Mouse (Mus musculus) spleen, adult 12 weeks (tissue): ENCODE results near the gene Oprm1.
"Not testable (repeated sequence)": the region's sequence is repeated elsewhere in the genome, so short reads cannot be mapped to it uniquely, and the experiment has no call there.

Experiments used
- DNase-seq: peaks from one replicate; pipeline ENCODE4 v3.0.0; 2022; ENCODE audit warnings: low spot score

The Oprm1 gene

DNA sequence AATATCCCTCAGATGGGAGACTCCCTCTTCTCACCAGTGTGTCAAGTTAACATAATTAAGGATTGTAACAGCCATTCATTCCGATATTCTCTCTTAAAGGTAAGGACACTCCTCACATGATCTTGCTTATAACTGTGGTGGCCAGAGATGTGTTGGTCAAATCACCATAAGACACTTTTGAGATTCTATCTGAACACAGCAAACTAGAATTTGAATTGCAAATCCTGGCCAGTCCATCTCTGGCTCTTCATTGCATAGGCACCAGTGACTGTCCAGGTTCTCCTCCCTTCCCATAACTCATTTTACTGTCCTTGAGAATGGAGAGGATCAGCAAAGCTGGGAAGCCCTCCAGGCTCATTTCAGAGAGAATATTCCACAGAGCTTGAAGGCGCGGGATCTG is at the start of gene Oprm1:
Gene Oprm1 (plus strand): TSS at position 301 of the 400 bp plus-strand sequence.
- DNase-seq = no peak

DNA sequence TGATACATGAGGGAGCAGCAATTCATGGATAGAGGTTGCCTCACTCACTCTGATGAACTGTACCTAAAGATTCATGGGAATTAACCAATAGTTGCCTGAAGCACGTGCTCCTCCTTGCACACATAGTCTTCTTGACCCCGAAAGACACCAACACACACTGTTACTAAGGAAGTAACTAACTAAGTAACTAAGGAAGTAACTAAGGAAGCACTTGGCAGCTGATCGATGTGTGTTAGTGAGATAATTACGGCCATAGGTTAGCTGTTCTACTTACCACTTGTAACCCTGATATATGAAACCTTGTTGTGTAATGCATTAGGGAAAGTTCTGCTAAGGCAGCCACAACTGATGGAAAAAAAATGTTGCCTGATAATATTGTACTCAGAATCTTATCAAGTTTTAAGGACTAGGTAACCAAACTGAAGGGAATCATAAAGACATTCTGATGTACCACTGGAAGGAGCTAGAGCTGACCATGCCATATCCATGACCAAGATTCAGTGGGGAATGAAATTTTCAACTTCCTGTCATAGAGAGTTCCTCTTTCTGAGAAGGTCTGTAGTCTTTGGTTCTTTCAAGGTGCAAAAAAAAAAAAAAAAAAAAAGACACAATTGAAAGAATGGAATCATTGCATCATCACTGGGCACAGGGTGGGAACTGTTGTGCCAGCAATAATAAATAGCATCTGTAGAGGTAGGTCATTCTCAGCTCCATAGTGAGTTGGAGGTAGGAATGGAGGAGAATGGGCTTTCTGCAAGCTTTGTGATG is 40.9 kb upstream of the Oprm1 start:
- no peak for DNase-seq

DNA sequence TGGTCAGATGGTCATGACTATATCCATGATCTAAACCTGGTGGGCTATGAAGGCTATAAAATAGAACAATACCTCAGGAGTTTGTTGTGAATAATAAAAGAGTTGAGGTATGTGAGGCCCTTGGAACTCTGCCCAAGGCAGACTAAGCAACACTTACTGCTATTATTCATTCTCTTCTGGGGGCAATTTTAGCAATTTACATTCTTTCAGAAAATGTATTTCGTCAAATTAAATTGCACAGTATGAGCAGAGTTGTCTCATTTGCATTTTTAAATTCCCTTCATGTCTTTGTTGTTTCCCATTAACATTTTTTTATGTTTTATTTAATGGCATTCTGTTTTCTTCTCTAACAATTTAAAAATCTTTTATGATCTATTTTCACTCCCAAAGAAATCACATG is 34.5 kb upstream of the Oprm1 start:
- no peak for DNase-seq

DNA sequence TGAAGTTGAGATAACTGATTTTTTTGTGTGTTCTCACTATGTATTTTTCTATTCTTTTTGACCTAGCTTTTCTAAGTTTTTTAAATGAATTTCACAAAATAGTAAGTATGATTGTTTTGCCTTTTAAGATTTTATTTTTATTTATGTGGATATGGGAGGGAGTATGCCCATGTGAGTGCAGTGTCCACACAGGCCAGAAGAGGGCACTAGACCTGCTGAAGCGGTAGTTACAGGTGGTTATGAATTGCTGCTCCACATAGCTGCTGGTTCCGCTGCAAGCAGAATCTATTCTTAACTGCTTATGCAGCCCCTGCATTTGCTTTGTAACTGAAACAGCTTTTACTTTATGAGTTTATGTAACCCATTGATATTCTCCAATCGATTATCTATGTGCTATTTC is 29.8 kb upstream of the Oprm1 start:
- no peak for DNase-seq

DNA sequence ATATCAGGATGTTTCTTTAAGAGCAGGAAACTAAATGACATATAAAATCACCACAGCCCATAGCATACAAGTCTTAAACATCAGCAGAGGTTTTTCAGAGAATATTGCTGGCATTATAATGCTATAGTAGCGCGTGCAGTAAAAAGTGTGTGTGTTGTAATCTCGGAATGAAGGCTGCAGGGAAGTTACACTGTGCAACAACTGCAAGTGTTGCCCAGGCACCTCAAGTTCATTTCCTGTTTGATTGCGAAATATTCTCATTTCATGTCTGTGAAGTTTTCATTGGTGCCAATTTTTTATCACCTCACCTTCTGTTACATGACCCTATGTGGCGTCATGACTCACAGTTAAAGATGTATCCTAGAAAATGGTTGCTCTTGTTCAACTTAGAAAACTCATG is 4.9 kb upstream of the Oprm1 start:
- DNase-seq = no peak

DNA sequence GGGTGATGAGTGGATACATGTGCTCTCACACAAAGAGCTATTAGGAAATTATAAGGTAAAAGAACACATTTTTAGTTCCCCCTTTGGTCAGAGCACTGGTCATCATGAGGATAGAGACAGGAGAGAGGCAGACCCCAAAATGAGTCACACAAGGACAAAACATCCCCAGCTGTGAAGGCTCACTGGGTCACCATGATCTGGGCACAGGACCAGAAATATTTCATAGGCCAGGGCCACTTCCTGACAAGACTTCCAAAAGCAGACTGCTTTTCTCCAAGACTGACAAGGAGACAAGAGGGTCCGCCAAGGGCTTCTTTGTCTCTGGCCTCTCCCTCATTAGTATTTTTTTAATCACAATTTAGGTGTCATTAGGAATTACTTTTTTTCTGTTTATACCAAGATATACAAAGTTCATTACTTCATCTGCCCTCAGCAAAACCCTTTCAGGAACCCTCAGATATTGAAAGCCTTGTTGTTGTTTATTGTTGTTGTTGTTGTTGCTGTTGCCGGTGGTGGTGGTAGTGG is 3.0 kb downstream of the Oprm1 start, which contains the start of gene Gm10945:
Gene Gm10945 (minus strand): TSS at position 475 of the 525 bp plus-strand sequence.
- DNase-seq = no peak

DNA sequence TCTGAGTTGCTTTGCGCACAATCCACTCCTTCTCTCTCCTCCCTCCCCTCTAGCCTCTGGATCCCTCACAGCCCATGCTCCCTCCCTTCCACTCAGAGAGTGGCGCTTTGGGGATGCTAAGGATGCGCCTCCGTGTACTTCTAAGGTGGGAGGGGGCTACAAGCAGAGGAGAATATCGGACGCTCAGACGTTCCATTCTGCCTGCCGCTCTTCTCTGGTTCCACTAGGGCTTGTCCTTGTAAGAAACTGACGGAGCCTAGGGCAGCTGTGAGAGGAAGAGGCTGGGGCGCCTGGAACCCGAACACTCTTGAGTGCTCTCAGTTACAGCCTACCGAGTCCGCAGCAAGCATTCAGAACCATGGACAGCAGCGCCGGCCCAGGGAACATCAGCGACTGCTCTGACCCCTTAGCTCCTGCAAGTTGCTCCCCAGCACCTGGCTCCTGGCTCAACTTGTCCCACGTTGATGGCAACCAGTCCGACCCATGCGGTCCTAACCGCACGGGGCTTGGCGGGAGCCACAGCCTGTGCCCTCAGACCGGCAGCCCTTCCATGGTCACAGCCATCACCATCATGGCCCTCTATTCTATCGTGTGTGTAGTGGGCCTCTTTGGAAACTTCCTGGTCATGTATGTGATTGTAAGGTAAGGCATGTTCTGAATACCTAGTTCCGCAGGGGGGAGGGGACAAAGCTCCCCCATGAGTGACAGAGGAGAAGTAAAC is 30.4 kb downstream of the Oprm1 start:
- DNase-seq = no peak

DNA sequence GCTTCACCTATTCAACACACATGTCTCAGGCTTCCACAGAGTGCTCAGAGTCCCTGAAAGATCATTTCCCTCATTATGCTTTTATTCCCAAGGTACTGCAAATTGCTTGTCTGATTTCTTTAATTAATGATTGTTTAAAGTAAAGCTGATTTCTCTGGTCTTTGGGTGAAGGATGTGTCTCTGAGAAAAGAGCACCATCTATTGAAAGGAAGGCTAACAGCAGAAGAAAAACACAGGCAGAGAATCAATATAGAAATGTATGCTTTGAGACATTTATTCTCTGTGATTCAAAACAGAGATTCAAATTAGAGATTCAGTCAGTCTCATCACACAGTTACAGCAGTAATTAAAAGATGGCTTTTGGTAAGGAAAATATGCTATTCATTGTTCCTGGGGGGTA is 31.9 kb downstream of the Oprm1 start:
- no peak for DNase-seq

DNA sequence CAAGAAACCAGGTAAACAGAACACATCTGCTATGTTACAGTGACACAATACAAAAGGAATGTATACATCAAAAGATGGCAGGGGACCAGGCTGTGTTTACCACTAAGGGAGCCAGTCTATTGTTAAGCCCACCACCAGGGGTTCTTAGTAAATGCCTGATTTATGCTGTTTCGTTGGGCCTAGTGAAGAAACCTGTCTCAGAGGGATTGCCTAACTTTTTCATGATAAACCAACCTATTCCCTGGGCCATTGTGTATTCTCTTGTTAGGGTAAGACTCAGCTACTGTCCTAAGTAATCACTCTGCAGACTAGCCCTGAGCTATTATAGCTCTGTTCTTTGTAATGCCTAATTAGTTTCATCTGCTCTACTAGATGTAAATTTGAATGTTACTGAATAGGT is 62.3 kb downstream of the Oprm1 start:
- no peak for DNase-seq

DNA sequence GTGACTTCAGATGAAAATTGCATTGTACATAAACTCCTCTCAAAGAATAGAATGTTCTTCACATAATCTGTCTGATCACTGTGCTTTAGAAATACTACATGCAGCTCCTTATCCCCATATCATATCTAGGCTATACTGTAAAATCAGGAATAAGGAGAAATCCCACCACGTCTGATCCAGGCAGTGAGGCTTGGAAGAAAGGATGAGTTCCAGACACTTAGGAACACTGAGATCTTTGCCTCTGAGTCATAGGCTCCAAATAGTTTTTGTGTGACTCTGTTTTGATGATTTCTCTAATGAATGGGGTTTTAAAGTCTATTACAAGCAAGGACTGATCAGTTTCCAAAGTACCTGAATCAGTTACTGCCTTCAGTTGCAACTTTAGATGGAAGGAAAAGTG is 83.9 kb downstream of the Oprm1 start:
- DNase-seq = no peak

DNA sequence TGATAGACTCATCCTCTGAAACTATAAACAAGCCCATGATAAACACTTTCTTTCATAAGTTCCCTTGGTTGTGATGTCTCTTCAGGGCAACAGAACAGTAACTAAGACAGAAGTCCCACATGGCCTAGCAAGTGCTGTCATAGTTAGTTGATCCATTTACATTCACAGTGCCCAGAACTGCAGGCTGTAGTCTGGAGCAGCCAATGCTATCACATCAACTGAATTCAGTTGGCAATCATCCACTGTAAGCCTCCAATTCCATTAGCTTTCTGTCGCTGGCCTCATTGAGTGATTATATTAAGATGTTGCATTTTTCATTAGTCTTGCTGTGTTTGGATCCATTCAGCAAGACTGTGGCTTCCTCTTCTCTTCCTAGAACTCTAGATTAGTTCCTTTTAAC is 88.0 kb downstream of the Oprm1 start:
- no peak for DNase-seq

DNA sequence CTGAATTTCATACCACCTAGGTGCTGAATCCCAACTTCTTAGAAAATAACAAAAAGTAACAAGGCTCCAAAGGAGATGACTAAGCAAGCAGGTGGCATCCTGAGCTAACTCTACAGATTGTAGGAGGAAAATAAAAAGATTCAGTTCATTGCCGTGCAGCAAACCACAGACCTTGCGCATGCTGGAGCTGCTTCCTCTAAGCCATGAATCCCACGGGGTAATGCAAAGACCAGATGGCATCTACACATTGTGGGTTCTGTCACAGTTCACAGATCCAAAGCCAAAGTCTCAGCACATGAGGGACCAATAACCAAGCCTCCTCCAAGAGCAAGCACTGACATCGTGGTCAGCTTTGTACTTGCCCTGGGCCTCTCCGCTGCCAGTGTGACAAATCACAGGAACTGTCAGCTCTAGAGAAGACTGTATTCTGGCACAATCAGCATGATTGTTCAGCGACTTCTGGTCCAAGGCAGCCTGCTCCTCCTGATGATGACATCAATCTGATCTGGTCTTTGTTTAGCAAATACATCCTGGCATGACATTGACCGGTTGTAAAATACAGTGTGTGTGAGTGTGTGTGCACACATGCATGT is 90.0 kb downstream of the Oprm1 start:
- DNase-seq = no peak

DNA sequence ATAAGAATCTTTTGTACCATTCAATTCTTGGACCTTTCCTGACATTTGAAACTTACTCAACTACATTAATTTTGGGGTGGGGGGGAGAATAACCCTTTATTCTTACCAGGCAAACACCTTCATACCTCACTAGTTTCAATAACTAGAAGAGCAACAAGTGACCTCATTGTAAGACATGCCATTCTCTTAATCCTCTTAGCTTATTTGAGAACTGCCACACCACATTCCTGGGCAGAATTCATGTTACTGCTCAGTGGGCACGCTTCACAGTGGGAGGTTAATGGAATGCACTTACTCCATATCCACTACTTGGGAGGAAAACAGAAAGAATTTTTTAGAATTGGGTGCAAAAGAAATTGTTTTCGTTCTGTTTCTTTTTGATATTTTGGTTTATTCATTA is 90.5 kb downstream of the Oprm1 start:
- DNase-seq = no peak

DNA sequence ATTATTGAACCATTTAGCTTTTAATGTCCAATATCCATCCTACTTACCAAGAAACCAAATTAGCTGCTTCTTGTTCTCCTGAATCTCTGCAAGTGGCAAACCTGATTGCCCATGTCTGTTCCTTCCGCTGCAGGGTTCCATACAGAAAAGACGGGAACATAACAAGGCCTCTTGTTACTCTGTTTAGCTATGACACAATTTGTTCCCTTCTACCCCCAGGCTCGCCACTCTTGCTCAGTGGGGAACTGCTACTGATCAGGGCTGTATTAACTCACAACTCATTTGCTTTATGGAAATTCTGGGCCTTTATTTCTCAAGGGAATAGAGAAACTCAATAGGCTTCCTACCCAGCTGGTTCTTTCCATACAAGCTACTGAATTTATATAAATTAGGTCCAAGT is 97.5 kb downstream of the Oprm1 start:
- no peak for DNase-seq

DNA sequence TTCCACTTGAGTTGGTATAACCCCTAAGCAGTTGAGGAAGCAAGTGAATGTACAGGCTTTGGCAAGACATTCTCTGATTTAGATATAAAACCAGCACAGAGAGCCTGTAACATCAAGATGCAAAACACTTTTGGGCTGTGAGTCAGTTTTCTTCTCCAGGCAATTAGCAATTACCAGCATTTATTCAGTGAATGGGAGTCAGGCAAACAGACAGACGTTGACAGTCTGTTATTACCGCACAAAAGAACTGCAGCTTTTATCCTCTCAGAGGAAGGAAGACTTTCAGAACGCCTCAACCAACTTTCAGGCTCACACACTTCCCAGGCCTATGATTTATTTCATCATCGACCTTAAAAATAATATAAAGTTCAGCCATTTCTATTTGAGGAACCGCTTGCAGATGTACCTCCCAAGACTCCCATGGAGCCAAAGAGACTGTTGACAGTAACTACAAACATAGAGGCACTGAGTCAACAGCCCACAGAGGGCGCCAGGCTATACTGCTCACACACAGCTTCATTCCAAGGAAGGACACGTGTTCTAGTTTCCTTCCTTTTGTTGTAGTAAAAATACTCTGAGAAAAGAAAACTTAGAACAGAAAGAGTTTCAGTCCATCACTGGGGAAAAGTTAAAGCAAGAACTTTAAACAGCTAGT is 113.2 kb downstream of the Oprm1 start:
- no peak for DNase-seq

DNA sequence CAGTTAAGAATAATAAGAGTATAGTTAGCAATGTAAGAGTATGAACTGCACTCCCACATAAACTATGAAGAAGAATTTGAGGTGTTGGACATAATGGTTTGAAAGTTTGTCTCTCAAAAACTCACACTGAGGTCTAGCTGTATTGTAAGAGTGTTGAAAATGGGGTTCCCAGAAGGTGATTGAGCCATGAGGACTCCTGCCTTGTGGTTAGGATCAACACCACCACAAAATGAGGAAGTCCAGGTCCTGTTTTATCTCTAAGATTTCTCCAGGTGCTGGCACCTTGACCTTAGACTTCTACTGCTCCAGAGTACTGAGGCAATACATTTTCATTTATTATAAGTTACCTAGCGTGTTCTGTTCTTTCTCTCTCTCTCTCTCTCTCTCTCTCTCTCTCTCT is 115.6 kb downstream of the Oprm1 start:
- no peak for DNase-seq

DNA sequence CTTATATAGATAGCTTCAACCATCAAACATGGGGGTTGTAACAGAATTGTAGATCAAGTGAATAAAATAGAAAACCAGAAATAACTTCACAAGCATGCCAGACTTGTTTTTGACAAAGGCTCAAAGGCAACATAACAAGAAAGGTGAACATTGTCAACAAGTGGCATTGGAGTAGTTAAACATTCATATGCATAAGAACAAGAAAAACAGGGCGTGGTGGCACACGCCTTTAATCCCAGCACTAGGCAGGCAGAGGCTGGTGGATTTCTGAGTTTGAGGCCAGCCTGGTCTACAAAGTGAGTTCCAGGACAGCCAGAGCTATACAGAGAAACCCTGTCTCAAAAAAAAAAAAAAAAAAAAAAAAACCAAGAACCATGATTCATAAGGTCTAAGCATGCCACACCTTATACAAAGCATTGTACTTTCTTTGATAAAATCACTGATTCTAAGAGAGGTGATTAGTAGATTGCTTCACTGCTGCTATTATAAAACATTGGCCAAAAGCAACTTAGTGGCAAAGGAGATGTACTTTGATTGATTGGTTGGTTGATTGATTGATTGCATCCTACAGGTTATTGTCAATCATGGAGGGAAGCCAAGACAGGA is 120.1 kb downstream of the Oprm1 start:
- DNase-seq = no peak

DNA sequence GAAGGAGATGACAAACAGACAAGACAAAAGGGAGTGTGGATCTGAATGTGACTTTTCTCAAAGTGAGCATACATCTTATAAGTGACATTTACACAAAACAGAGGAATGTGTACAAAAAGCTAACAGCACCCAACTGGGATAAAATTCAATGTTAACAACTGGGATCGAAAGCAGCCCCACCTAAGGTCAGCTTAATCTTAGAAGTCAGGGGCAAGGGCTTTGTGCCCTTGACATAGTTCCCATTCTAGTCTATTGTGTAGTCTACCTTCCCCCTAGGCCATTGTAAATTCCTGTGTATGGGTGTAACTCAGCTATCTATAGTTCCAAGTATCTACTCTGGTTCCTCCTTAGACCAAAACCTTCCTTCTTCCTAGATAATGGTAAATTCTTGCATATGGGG is 123.7 kb downstream of the Oprm1 start:
- not testable (repeated sequence) for DNase-seq

DNA sequence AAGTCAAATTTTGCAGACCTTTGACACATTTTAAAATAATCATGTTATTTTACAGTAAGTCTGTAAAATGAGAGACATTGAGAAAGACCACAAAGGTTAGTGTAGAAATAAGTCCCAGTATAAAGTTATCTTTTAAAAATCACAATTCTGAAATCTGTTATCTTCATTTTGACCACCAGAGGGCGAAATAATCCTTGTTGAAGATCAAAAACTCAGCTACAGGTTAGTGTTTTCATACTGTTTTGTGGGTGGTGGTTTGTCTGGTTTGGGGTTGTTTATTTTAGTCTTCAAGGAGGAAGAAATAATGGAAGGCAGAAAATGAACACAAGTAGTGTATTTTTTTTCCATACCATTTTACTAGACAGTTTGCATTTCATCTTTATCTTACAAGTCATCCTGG is 127.2 kb downstream of the Oprm1 start:
- no peak for DNase-seq

DNA sequence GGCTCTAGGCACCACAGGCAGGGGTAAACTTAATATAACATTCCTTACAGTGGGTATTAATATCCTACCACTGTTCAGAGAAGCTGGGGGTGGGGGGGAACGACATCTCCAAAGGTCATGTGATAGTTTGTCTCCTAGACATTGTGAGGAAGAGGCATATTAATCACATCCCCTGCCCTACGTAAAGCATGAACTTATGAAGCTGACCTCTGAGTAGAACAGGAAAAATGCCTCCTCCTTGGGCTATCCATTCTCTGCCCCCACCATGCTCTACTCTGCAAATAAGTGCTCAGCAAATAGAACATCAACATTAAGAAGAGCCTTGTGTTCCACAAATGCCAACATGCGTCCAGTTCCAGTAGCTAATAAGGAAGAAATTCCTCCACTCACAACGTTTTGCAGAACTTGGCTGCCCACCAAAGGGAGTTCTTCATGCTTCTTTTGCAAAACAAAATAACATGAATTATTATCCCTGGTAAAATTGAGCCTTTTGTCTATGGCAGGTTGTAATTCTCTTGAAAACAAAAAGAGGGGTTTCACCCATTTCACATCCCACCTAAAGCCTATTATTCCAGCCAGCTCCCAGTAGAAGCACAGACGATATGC is 131.4 kb downstream of the Oprm1 start:
- no peak for DNase-seq

DNA sequence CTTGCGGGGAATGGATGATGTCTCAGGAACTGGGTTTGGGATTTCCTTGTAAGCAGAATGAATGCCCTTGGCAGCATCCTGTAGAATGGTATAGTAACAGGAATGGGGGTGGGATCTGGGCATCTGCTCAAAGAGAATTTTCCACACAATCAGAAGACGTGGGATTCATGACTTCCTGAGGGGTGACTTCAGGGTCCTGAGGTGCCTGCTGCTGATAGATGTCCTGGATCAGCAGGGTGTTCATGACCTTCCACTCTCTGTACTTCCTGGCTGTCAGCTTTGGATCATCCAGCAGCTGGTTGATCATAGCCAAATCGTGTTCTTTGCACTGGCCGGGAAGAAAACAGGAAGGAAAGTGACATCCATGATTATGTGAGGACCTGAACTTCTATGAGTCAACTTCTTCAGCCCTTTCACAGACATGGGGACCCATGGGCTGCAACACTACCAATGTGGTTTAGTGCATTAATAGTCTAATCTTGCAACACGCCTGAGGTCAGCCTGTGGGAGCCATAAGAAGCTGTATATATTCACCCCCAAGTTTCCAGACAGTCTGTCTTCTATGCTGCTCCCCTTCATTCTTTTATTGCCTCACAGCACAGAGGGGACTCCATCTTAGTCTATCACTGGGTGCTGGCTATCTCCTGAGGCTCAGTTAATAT is 132.2 kb downstream of the Oprm1 start:
- DNase-seq = no peak
